8 mouse cellular contexts compared by ENCODE assay signal in the genomic region with DNA sequence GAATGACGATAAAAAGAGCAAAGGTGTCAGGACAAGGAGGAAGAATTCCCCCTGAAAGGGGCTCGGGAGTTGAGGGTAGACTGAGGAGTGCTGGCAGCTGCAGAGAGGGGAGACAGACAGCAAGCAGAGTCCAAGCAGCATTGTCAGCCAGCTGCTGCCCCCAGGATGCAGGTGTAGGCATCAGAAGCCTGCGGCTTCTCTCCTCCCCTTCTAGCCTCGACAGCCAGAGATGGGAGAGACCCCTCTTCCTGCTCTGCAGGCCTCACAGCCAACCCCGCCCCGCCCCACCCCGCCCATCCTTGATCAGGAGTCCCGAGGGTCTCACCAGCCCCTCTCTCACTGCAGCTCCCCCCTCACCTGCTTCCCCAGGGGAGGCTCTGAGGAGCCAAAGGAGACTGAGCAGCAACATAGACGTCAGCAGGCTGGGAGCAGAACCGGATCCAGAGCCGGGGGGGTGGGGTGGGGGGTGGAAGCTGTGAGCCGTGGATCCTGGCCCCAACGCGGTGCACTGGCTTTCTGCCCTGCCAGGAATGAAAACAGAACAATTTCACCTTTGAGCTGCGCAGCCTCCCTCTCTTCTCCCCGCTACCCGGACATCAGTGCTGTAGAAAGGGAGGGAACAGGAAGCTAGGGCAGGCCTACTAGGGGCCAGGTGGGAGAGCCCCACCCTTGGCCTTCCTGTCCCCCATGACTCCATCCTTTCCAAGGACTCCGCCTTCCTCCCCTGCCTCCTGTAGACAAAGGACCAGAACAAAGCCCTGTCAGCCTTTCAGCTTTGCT. TPM values are rescaled to one million over a fixed set of nuclear protein-coding genes. Genes with fewer than 3 reads are reported as not detected.
A peak's percentile ranks its signal among the peaks of the same experiment; 100 is the strongest.
DNase-seq lines count a peak whose midpoint lies in the region; ATAC-seq lines count a peak whose summit lies in the region.

No protein-coding gene starts in this region.

- H3K4me2 ChIP-seq in embryonic facial prominence, embryonic 12.5 days (replicated peaks): peak overlapping the region; percentile 21; the same call in 1 of the 2 replicates
- peak overlapping the region; percentile 16 for H3K4me2 ChIP-seq in hindbrain, embryonic 15.5 days
- peak overlapping the region; percentile 30 for H3K4me2 ChIP-seq in neural tube, embryonic 13.5 days

- H3K9ac ChIP-seq in embryonic facial prominence, embryonic 12.5 days: no peak overlapping the region; the same call in 1 of the 2 replicates
- H3K9ac ChIP-seq in hindbrain, embryonic 15.5 days: no peak overlapping the region
- peak overlapping the region; percentile 41 for H3K9ac ChIP-seq in neural tube, embryonic 13.5 days

- ATAC-seq in embryonic facial prominence, embryonic 12.5 days (ENCODE audit: insufficient number of reproducible peaks, insufficient read depth, low FRiP score, low TSS enrichment): 0 out of 2 replicates have a peak, but pooled peaks have one; percentile 10
- ATAC-seq in hindbrain, embryonic 15.5 days (ENCODE audit: low FRiP score, low read depth): no peak
- ATAC-seq in neural tube, embryonic 13.5 days (ENCODE audit: low read depth): no peak
- ATAC-seq in monocyte, adult 5-6 weeks (replicated peaks; ENCODE audit: insufficient number of reproducible peaks, low FRiP score, low TSS enrichment, poor library complexity, severe bottlenecking): no peak

- WGBS in embryonic facial prominence, embryonic 12.5 days: 23% methylated on average over 14 of the region's 18 CpGs
- 34% methylated on average over 15 of the region's 18 CpGs for WGBS in hindbrain, embryonic 15.5 days
- 34% methylated on average over 18 of the region's 18 CpGs for WGBS in neural tube, embryonic 13.5 days

- H3K36me3 ChIP-seq in embryonic facial prominence, embryonic 12.5 days: no peaks in the 10 kb centered on the region
- H3K36me3 ChIP-seq in hindbrain, embryonic 15.5 days: no peaks in the 10 kb centered on the region
- no peaks in the 10 kb centered on the region for H3K36me3 ChIP-seq in neural tube, embryonic 13.5 days

- no peaks in the 10 kb centered on the region for H3K27me3 ChIP-seq in embryonic facial prominence, embryonic 12.5 days
- no peaks in the 10 kb centered on the region for H3K27me3 ChIP-seq in hindbrain, embryonic 15.5 days
- H3K27me3 ChIP-seq in neural tube, embryonic 13.5 days: no peaks in the 10 kb centered on the region

- no peaks in the 10 kb centered on the region for H3K9me3 ChIP-seq in embryonic facial prominence, embryonic 12.5 days
- H3K9me3 ChIP-seq in hindbrain, embryonic 15.5 days: no peaks in the 10 kb centered on the region
- peaks cover 8% of the 10 kb centered on the region; the same call in 1 of the 2 replicates for H3K9me3 ChIP-seq in neural tube, embryonic 13.5 days

- H3K27ac ChIP-seq in embryonic facial prominence, embryonic 12.5 days: no peak overlapping the region
- H3K27ac ChIP-seq in hindbrain, embryonic 15.5 days (replicated peaks): no peak overlapping the region
- no peak overlapping the region for H3K27ac ChIP-seq in neural tube, embryonic 13.5 days (replicated peaks)

- peak; percentile 17 for DNase-seq in adrenal gland, postnatal 14 days
- DNase-seq in adrenal gland, postnatal 10 days: no peak
- DNase-seq in ovary, postnatal 10 days (ENCODE audit: low spot score): no peak
- no peak for DNase-seq in embryo, embryonic 11 days

- H3K4me1 ChIP-seq in embryonic facial prominence, embryonic 12.5 days: peaks cover 7% of the 10 kb centered on the region; the same call in 1 of the 2 replicates
- no peaks in the 10 kb centered on the region for H3K4me1 ChIP-seq in hindbrain, embryonic 15.5 days (replicated peaks)
- 0 out of 2 replicates have a peak, but pooled peaks cover 5% of the 10 kb centered on the region for H3K4me1 ChIP-seq in neural tube, embryonic 13.5 days (replicated peaks)

- no peak overlapping the region for H3K4me3 ChIP-seq in embryonic facial prominence, embryonic 12.5 days
- no peak overlapping the region for H3K4me3 ChIP-seq in hindbrain, embryonic 15.5 days
- no peak overlapping the region for H3K4me3 ChIP-seq in neural tube, embryonic 13.5 days

RNA-seq across cellular contexts. Expression of a gene that starts 19.0 kb away (rescaled TPM):
- 10.3 and 17.4 TPM in 2 replicates for total RNA-seq in adrenal gland, postnatal 14 days (2021)
- total RNA-seq in adrenal gland, postnatal 10 days (2021): 10 to 100 TPM; 11.6 to 21.3 TPM
- 7.1 and 8.2 TPM in 2 replicates for polyA plus RNA-seq in embryonic facial prominence, embryonic 12.5 days (2016; fragmentation: Nextera tagmentation; extraction: Ambion mirVana)
- 68.4 and 69.9 TPM in 2 replicates for polyA plus RNA-seq in hindbrain, embryonic 15.5 days (2015; fragmentation: Nextera tagmentation; extraction: Ambion mirVana)
- 37.8 and 40.6 TPM in 2 replicates for polyA plus RNA-seq in neural tube, embryonic 13.5 days (2015; fragmentation: Nextera tagmentation; extraction: Ambion mirVana)
- 0.57 to 1.2 TPM in 2 of 3 replicates, not detected in the other for total RNA-seq in monocyte, adult 5-6 weeks (2017)

RNA-seq across cellular contexts. Expression of a gene that starts 26.1 kb away (rescaled TPM):
- total RNA-seq in adrenal gland, postnatal 14 days (2021): 8.0 and 11.9 TPM in 2 replicates
- 10 to 100 TPM in 1 of 2 experiments, 1 to 10 TPM in 1; 7.6 to 11.5 TPM for total RNA-seq in adrenal gland, postnatal 10 days (2021)
- polyA plus RNA-seq in embryonic facial prominence, embryonic 12.5 days (2016; fragmentation: Nextera tagmentation; extraction: Ambion mirVana): 6.7 and 8.2 TPM in 2 replicates
- polyA plus RNA-seq in hindbrain, embryonic 15.5 days (2015; fragmentation: Nextera tagmentation; extraction: Ambion mirVana): 20.1 and 24.0 TPM in 2 replicates
- 15.1 and 18.3 TPM in 2 replicates for polyA plus RNA-seq in neural tube, embryonic 13.5 days (2015; fragmentation: Nextera tagmentation; extraction: Ambion mirVana)
- total RNA-seq in monocyte, adult 5-6 weeks (2017): 0.64 to 3.0 TPM (median 1.2 TPM) in 3 replicates

RNA-seq across cellular contexts. Expression of a gene that starts 39.2 kb away (rescaled TPM):
- total RNA-seq in adrenal gland, postnatal 14 days (2021): 139 and 168 TPM in 2 replicates
- total RNA-seq in adrenal gland, postnatal 10 days (2021): 100 to 1,000 TPM; 130 to 173 TPM
- polyA plus RNA-seq in embryonic facial prominence, embryonic 12.5 days (2016; fragmentation: Nextera tagmentation; extraction: Ambion mirVana): 171 and 177 TPM in 2 replicates
- 100 and 103 TPM in 2 replicates for polyA plus RNA-seq in hindbrain, embryonic 15.5 days (2015; fragmentation: Nextera tagmentation; extraction: Ambion mirVana)
- 102 and 115 TPM in 2 replicates for polyA plus RNA-seq in neural tube, embryonic 13.5 days (2015; fragmentation: Nextera tagmentation; extraction: Ambion mirVana)
- total RNA-seq in monocyte, adult 5-6 weeks (2017): 250 to 289 TPM (median 261 TPM) in 3 replicates

RNA-seq across cellular contexts. Expression of a gene that starts 45.9 kb away (rescaled TPM):
- total RNA-seq in adrenal gland, postnatal 14 days (2021): 29.2 and 34.7 TPM in 2 replicates
- total RNA-seq in adrenal gland, postnatal 10 days (2021): 10 to 100 TPM; 33.6 to 36.8 TPM
- polyA plus RNA-seq in embryonic facial prominence, embryonic 12.5 days (2016; fragmentation: Nextera tagmentation; extraction: Ambion mirVana): 87.1 and 93.4 TPM in 2 replicates
- 17.3 TPM in 2 replicates for polyA plus RNA-seq in hindbrain, embryonic 15.5 days (2015; fragmentation: Nextera tagmentation; extraction: Ambion mirVana)
- 17.7 and 23.8 TPM in 2 replicates for polyA plus RNA-seq in neural tube, embryonic 13.5 days (2015; fragmentation: Nextera tagmentation; extraction: Ambion mirVana)
- 2.7 to 4.0 TPM (median 3.2 TPM) in 3 replicates for total RNA-seq in monocyte, adult 5-6 weeks (2017)

RNA-seq across cellular contexts. Expression of a gene that starts 56.1 kb away (rescaled TPM):
- 0.19 and 0.98 TPM in 2 replicates for total RNA-seq in adrenal gland, postnatal 14 days (2021)
- total RNA-seq in adrenal gland, postnatal 10 days (2021): under 1 TPM; 0.24 to 0.51 TPM
- 0.08 TPM in 1 of 2 replicates, not detected in the other for polyA plus RNA-seq in embryonic facial prominence, embryonic 12.5 days (2016; fragmentation: Nextera tagmentation; extraction: Ambion mirVana)
- polyA plus RNA-seq in hindbrain, embryonic 15.5 days (2015; fragmentation: Nextera tagmentation; extraction: Ambion mirVana): 0.40 and 0.51 TPM in 2 replicates
- 0.10 TPM in 1 of 2 replicates, not detected in the other for polyA plus RNA-seq in neural tube, embryonic 13.5 days (2015; fragmentation: Nextera tagmentation; extraction: Ambion mirVana)
- not detected in 3 replicates for total RNA-seq in monocyte, adult 5-6 weeks (2017)
